Mouse (Mus musculus): ENCODE results near the gene Olfr465-ps1.

GRCm38 (mm10) chr13:65120984-65121383 lies 16.9 kb upstream of the Olfr465-ps1 start:
- TF ChIP-seq CTCF (IDR thresholded peaks at IDR 0.05; ENCODE audit: low read depth) (no peak), EP300 (IDR thresholded peaks at IDR 0.05; ENCODE audit: low read depth) (no peak)
